Comparison of ENCODE assay signal across 10 mouse cellular contexts in the genomic region with DNA sequence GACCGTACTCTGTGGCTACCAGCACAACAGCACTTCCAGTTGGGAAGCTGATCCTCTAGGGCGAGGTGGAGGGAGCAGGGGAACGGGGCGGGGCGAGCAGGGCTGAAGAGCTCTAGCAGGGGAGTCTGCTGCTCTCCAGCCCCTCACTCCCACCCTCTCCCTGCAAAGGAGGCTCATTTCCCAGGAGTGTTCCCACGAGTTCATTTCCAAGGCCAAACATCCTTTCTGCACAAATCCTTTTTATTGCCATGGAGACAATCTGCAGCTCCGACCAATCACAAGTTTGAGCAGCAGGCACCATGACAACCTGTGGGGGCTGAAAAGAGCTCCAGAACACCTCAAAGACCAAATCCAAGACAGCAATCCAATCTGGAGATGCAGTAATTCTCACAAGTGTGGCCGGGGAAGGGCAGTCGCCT. TPM values are rescaled to one million over a fixed set of nuclear protein-coding genes. Genes with fewer than 3 reads are reported as not detected.
A peak's percentile ranks its signal among the peaks of the same experiment; 100 is the strongest.
DNase-seq lines count a peak whose midpoint lies in the region; ATAC-seq and TF ChIP-seq lines count a peak whose summit lies in the region.
"Had no signal": no experiment of that assay in that cellular context is flagged by ENCODE, and none has a peak within 500 bp of the region (broad histone marks: within the 10 kb centered on the region; RNA-seq: fewer than 3 reads in every experiment).

No protein-coding gene starts in this region.

- H3K4me2 ChIP-seq in forebrain, embryonic 13.5 days = peak overlapping the region; percentile 12; the same call in 1 of the 2 replicates
- H3K4me2 ChIP-seq in midbrain, postnatal 0 days (ENCODE audit: low read depth, low read length, poor library complexity, severe bottlenecking) = peak overlapping the region; percentile 26; the same call in 1 of the 2 replicates
- H3K4me2 ChIP-seq: heart, embryonic 13.5 days had no signal

- H3K27me3 ChIP-seq in forebrain, embryonic 13.5 days = no peaks in the 10 kb centered on the region
- H3K27me3 ChIP-seq in midbrain, postnatal 0 days (ENCODE audit: insufficient read depth, low read length) = no peaks in the 10 kb centered on the region
- H3K27me3 ChIP-seq in heart, embryonic 10.5 days (ENCODE audit: insufficient read depth, poor library complexity, severe bottlenecking) = peaks cover 49% of the 10 kb centered on the region

- H3K4me1 ChIP-seq in forebrain, embryonic 13.5 days = peaks cover 17% of the 10 kb centered on the region
- peaks cover 22% of the 10 kb centered on the region for H3K4me1 ChIP-seq in midbrain, postnatal 0 days (ENCODE audit: insufficient read depth, low read length)
- peaks cover 15% of the 10 kb centered on the region for H3K4me1 ChIP-seq in heart, embryonic 10.5 days

- no peaks in the 10 kb centered on the region for H3K9me3 ChIP-seq in forebrain, embryonic 13.5 days (replicated peaks)
- H3K9me3 ChIP-seq in midbrain, postnatal 0 days (ENCODE audit: low read length) = no peaks in the 10 kb centered on the region
- H3K9me3 ChIP-seq in heart, embryonic 10.5 days = no peaks in the 10 kb centered on the region
- H3K9me3 ChIP-seq: heart, embryonic 13.5 days had no signal

- no peak overlapping the region for H3K9ac ChIP-seq in forebrain, embryonic 13.5 days
- H3K9ac ChIP-seq in midbrain, postnatal 0 days (replicated peaks; ENCODE audit: low read length, poor library complexity, severe bottlenecking) = no peak overlapping the region
- H3K9ac ChIP-seq: heart, embryonic 13.5 days had no signal

- no peaks in the 10 kb centered on the region for H3K36me3 ChIP-seq in forebrain, embryonic 13.5 days (ENCODE audit: poor library complexity, severe bottlenecking)
- no peaks in the 10 kb centered on the region for H3K36me3 ChIP-seq in midbrain, postnatal 0 days (ENCODE audit: insufficient read depth, low read length)
- H3K36me3 ChIP-seq in heart, embryonic 10.5 days = no peaks in the 10 kb centered on the region
- H3K36me3 ChIP-seq: heart, embryonic 13.5 days had no signal

- DNase-seq in adrenal gland, postnatal 10 days = peak; percentile 15
- DNase-seq in adrenal gland, postnatal 4 days (ENCODE audit: low spot score in 2 of 2) = no peak
- DNase-seq in layer of hippocampus, postnatal 10 days (ENCODE audit: low spot score in 2 of 2) = peak; percentile 44 to 52
- DNase-seq in midbrain, postnatal 0 days (ENCODE audit: low spot score) = peak; percentile 82
- DNase-seq in thymus, postnatal 0 days (ENCODE audit: low spot score) = no peak
- no peak for DNase-seq in heart, embryonic 10.5 days (ENCODE audit: low spot score)

- H3K4me3 ChIP-seq in forebrain, embryonic 13.5 days = no peak overlapping the region
- H3K4me3 ChIP-seq in midbrain, postnatal 0 days (ENCODE audit: low read depth, low read length) = no peak overlapping the region
- no peak overlapping the region for H3K4me3 ChIP-seq in heart, embryonic 10.5 days
- H3K4me3 ChIP-seq: heart, embryonic 13.5 days; megakaryocyte, embryonic 14.5 days had no signal

- peak overlapping the region; percentile 31; the same call in 1 of the 2 replicates for H3K27ac ChIP-seq in forebrain, embryonic 13.5 days
- peak overlapping the region; percentile 88 for H3K27ac ChIP-seq in midbrain, postnatal 0 days (ENCODE audit: low read depth, low read length)
- H3K27ac ChIP-seq in heart, embryonic 10.5 days = no peak overlapping the region
- H3K27ac ChIP-seq: heart, embryonic 13.5 days had no signal

- ATAC-seq in forebrain, embryonic 13.5 days = peak; percentile 78
- peak; percentile 91 for ATAC-seq in midbrain, postnatal 0 days (ENCODE audit: low FRiP score)
- no peak for ATAC-seq in erythroblast, adult 5-6 weeks (replicated peaks; ENCODE audit: low FRiP score, poor library complexity, severe bottlenecking)

- TF ChIP-seq CTCF in midbrain, postnatal 0 days (IDR thresholded peaks at IDR 0.05) = no peak

- WGBS in forebrain, embryonic 13.5 days = 11% methylated on average over 9 of the region's 9 CpGs
- WGBS in midbrain, postnatal 0 days = 9% methylated on average over 9 of the region's 9 CpGs
- WGBS in heart, embryonic 10.5 days = 44% methylated on average over 9 of the region's 9 CpGs

RNA-seq across cellular contexts. Expression of gene Dhrs2, which starts 32.4 kb away (rescaled TPM):
- under 1 TPM in 1 of 2 experiments, not detected in 1; 0.24 TPM for total RNA-seq in adrenal gland, postnatal 10 days (2021)
- total RNA-seq in adrenal gland, postnatal 4 days (2021) = not detected
- polyA plus RNA-seq in forebrain, embryonic 13.5 days (2015; fragmentation: Nextera tagmentation; extraction: Ambion mirVana) = not detected in 2 replicates
- total RNA-seq in layer of hippocampus, postnatal 10 days (2021) = under 1 TPM in 1 of 2 experiments, not detected in 1; 0.38 TPM
- total RNA-seq in midbrain, postnatal 0 days (2014; rRNA removed) = 2.0 TPM in 1 of 2 replicates, not detected in the other
- 0.56 and 0.86 TPM in 2 replicates for polyA plus RNA-seq in midbrain, postnatal 0 days (2015; fragmentation: Nextera tagmentation; extraction: Ambion mirVana)
- 0.26 and 0.69 TPM in 2 replicates for polyA plus RNA-seq in thymus, postnatal 0 days (2015; fragmentation: Nextera tagmentation; extraction: Ambion mirVana)
- total RNA-seq in erythroblast, adult 5-6 weeks (2015; ENCODE audit: low replicate concordance) = not detected in 2 replicates
- total RNA-seq in erythroblast, adult 5-6 weeks (2017; ENCODE audit: low replicate concordance) = not detected in 2 replicates
- not detected in 2 replicates for polyA plus RNA-seq in heart, embryonic 10.5 days (2016; fragmentation: Nextera tagmentation; extraction: Ambion mirVana)
- polyA plus RNA-seq: heart, embryonic 13.5 days had no signal

Comparison
In these comparisons a context has a peak if more than half of its experiments do, and no peak if none do; other contexts are left out.
1. DNase-seq: peak in adrenal gland, postnatal 10 days (single experiment), layer of hippocampus, postnatal 10 days (2 of 2) and midbrain, postnatal 0 days (single experiment); none in adrenal gland, postnatal 4 days (0 of 2), thymus, postnatal 0 days (single experiment) and heart, embryonic 10.5 days (single experiment).